Mouse (Mus musculus): ENCODE measurements around the gene Zfp277. TPM values are rescaled to one million over a fixed set of nuclear protein-coding genes. Genes with fewer than 3 reads are reported as not detected.

The Zfp277 gene
- polyA plus RNA-seq, 1 experiment from 2014 or later, result 8.3 TPM

GRCm38 (mm10) chr12:40351879-40352278, 93.8 kb downstream of the Zfp277 start:
- no peaks in the 10 kb centered on the region for H3K9me3 ChIP-seq (ENCODE audit: low read length)
- H3K9ac ChIP-seq (replicated peaks), result no peak overlapping the region
- DNase-seq (no peak), ATAC-seq (no peak)
- H3K4me3 ChIP-seq (ENCODE audit: low read depth, low read length), result no peak overlapping the region
- no peaks in the 10 kb centered on the region for H3K27me3 ChIP-seq (ENCODE audit: insufficient read depth, low read length)
- no peak for TF ChIP-seq CTCF (IDR thresholded peaks at IDR 0.05; ENCODE audit: low read depth)
- no peak for TF ChIP-seq EP300 (IDR thresholded peaks at IDR 0.05; ENCODE audit: low read depth)
- H3K36me3 ChIP-seq (replicated peaks; ENCODE audit: insufficient read depth, low read length), result no peaks in the 10 kb centered on the region
- no peaks in the 10 kb centered on the region for H3K4me1 ChIP-seq (ENCODE audit: insufficient read depth)
- H3K27ac ChIP-seq (ENCODE audit: low read depth), result no peak overlapping the region
- no peak overlapping the region for H3K4me2 ChIP-seq (ENCODE audit: low read depth, low read length)
- WGBS (ENCODE audit: insufficient replicate concordance), result 86% methylated on average over 3 of the region's 3 CpGs

GRCm38 (mm10) chr12:40348251-40348650, 97.5 kb downstream of the Zfp277 start:
- H3K4me3 ChIP-seq (ENCODE audit: low read depth, low read length), result no peak overlapping the region
- TF ChIP-seq EP300 (IDR thresholded peaks at IDR 0.05; ENCODE audit: low read depth) (no peak), CTCF (IDR thresholded peaks at IDR 0.05; ENCODE audit: low read depth) (no peak)
- DNase-seq (no peak), ATAC-seq (no peak)
- H3K4me2 ChIP-seq (ENCODE audit: low read depth, low read length), result no peak overlapping the region
- 71% methylated on average over 4 of the region's 4 CpGs for WGBS (ENCODE audit: insufficient replicate concordance)
- no peak overlapping the region for H3K9ac ChIP-seq (replicated peaks)
- H3K27me3 ChIP-seq (ENCODE audit: insufficient read depth, low read length), result no peaks in the 10 kb centered on the region
- no peak overlapping the region for H3K27ac ChIP-seq (ENCODE audit: low read depth)
- H3K36me3 ChIP-seq (replicated peaks; ENCODE audit: insufficient read depth, low read length), result no peaks in the 10 kb centered on the region
- H3K4me1 ChIP-seq (ENCODE audit: insufficient read depth), result no peaks in the 10 kb centered on the region
- H3K9me3 ChIP-seq (ENCODE audit: low read length), result no peaks in the 10 kb centered on the region

GRCm38 (mm10) chr12:40347060-40347698, 98.5 kb downstream of the Zfp277 start:
- no peak overlapping the region for H3K4me3 ChIP-seq (ENCODE audit: low read depth, low read length)
- no peak overlapping the region for H3K27ac ChIP-seq (ENCODE audit: low read depth)
- no peak for DNase-seq
- no peaks in the 10 kb centered on the region for H3K9me3 ChIP-seq (ENCODE audit: low read length)
- no peaks in the 10 kb centered on the region for H3K36me3 ChIP-seq (replicated peaks; ENCODE audit: insufficient read depth, low read length)
- no peak for ATAC-seq
- no peak overlapping the region for H3K9ac ChIP-seq (replicated peaks)
- 77% methylated on average over 10 of the region's 10 CpGs for WGBS (ENCODE audit: insufficient replicate concordance)
- H3K4me2 ChIP-seq (ENCODE audit: low read depth, low read length), result no peak overlapping the region
- H3K27me3 ChIP-seq (ENCODE audit: insufficient read depth, low read length), result no peaks in the 10 kb centered on the region
- no peaks in the 10 kb centered on the region for H3K4me1 ChIP-seq (ENCODE audit: insufficient read depth)
- TF ChIP-seq CTCF (IDR thresholded peaks at IDR 0.05; ENCODE audit: low read depth) (no peak), EP300 (IDR thresholded peaks at IDR 0.05; ENCODE audit: low read depth) (no peak)

- H3K9ac ChIP-seq (replicated peaks), result no peak overlapping the region
- H3K27me3 ChIP-seq (ENCODE audit: insufficient read depth, low read length), result no peaks in the 10 kb centered on the region
- no peak overlapping the region for H3K4me3 ChIP-seq (ENCODE audit: low read depth, low read length)
- no peak for TF ChIP-seq CTCF (IDR thresholded peaks at IDR 0.05; ENCODE audit: low read depth)
- no peak for TF ChIP-seq EP300 (IDR thresholded peaks at IDR 0.05; ENCODE audit: low read depth)
- ATAC-seq (no peak), DNase-seq (no peak)
- H3K9me3 ChIP-seq (ENCODE audit: low read length), result no peaks in the 10 kb centered on the region
- 64% methylated on average over 5 of the region's 5 CpGs for WGBS (ENCODE audit: insufficient replicate concordance)
- no peak overlapping the region for H3K4me2 ChIP-seq (ENCODE audit: low read depth, low read length)
- no peaks in the 10 kb centered on the region for H3K4me1 ChIP-seq (ENCODE audit: insufficient read depth)
- no peaks in the 10 kb centered on the region for H3K36me3 ChIP-seq (replicated peaks; ENCODE audit: insufficient read depth, low read length)
- no peak overlapping the region for H3K27ac ChIP-seq (ENCODE audit: low read depth)
These were observed 104.3 kb downstream of the Zfp277 start for GRCm38 (mm10) chr12:40341443-40341842.

GRCm38 (mm10) chr12:40335303-40335702, 110.4 kb downstream of the Zfp277 start:
- ATAC-seq, result no peak
- Histone ChIP-seq H3K4me2 (ENCODE audit: low read depth, low read length) (no peak overlapping the region), H3K27me3 (ENCODE audit: insufficient read depth, low read length) (no peaks in the 10 kb centered on the region), H3K9me3 (ENCODE audit: low read length) (no peaks in the 10 kb centered on the region), H3K36me3 (replicated peaks; ENCODE audit: insufficient read depth, low read length) (peaks cover 2% of the 10 kb centered on the region; the same call in 1 of the 2 replicates), H3K4me3 (ENCODE audit: low read depth, low read length) (no peak overlapping the region), H3K9ac (replicated peaks) (no peak overlapping the region), H3K4me1 (ENCODE audit: insufficient read depth) (no peaks in the 10 kb centered on the region), H3K27ac (ENCODE audit: low read depth) (no peak overlapping the region)
- WGBS (ENCODE audit: insufficient replicate concordance), result 91% methylated on average over 3 of the region's 3 CpGs
- DNase-seq, result no peak
- TF ChIP-seq EP300 (IDR thresholded peaks at IDR 0.05; ENCODE audit: low read depth) (no peak), CTCF (IDR thresholded peaks at IDR 0.05; ENCODE audit: low read depth) (no peak)

- H3K9ac ChIP-seq (replicated peaks), result no peak overlapping the region
- no peak for DNase-seq
- no peak overlapping the region for H3K4me2 ChIP-seq (ENCODE audit: low read depth, low read length)
- no peak overlapping the region for H3K27ac ChIP-seq (ENCODE audit: low read depth)
- TF ChIP-seq EP300 (IDR thresholded peaks at IDR 0.05; ENCODE audit: low read depth) (no peak), CTCF (IDR thresholded peaks at IDR 0.05; ENCODE audit: low read depth) (no peak)
- H3K27me3 ChIP-seq (ENCODE audit: insufficient read depth, low read length), result no peaks in the 10 kb centered on the region
- WGBS (ENCODE audit: insufficient replicate concordance), result 90% methylated on average over 3 of the region's 3 CpGs
- H3K4me3 ChIP-seq (ENCODE audit: low read depth, low read length), result no peak overlapping the region
- no peak for ATAC-seq
- peaks cover 2% of the 10 kb centered on the region; the same call in 1 of the 2 replicates for H3K36me3 ChIP-seq (replicated peaks; ENCODE audit: insufficient read depth, low read length)
- no peaks in the 10 kb centered on the region for H3K4me1 ChIP-seq (ENCODE audit: insufficient read depth)
- no peaks in the 10 kb centered on the region for H3K9me3 ChIP-seq (ENCODE audit: low read length)
These were observed 114.2 kb downstream of the Zfp277 start for GRCm38 (mm10) chr12:40331467-40331866.

Measured in liver, postnatal 0 days (tissue).